Mouse (Mus musculus) lung, adult 2 months (tissue): ENCODE data around the gene Synj2.
"Not testable (repeated sequence)": the region's sequence is repeated elsewhere in the genome, so short reads cannot be mapped to it uniquely, and the experiment has no call there.

Experiments
- CTCF ChIP-seq: fragments of 200-500 bp; IDR thresholded peaks from 2 replicates; pipeline ENCODE4 v1.5.1; 2011; ENCODE audit warnings: mild to moderate bottlenecking, low read length, control low read depth; ENCODE audit not compliant: insufficient read depth
- POLR2A ChIP-seq: fragments of 200-500 bp; IDR thresholded peaks from 2 replicates; pipeline ENCODE4 v1.6.1; 2011; ENCODE audit warnings: low read depth, mild to moderate bottlenecking, control low read depth, low read length, borderline replicate concordance; ENCODE audit errors: extremely low read depth

DNA sequence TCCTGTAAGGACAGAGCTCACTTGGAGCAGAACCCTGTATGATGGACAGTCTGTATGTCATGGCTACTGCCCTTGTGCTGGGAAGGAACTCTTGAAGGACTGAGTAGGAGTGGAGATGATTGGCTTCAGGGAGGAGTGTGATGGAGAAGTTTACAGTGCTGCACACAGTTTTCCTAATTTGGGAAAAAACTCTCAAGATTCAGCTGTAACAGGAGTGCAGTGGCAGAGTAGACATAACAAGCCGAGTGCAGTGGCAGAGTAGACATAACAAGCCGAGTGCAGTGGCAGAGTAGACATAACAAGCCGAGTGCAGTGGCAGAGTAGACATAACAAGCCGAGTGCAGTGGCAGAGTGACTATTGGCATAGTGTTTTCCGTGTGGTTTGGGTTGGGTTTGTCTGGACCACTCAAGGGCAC lies 80.3 kb downstream of the Synj2 start:
- TF ChIP-seq POLR2A, CTCF: not testable (repeated sequence)
